Mouse (Mus musculus) MEL (cell line): ENCODE measurements around the gene Mterf1b. TPM values are rescaled to one million over a fixed set of nuclear protein-coding genes. Genes with fewer than 3 reads are reported as not detected.
"Not testable (repeated sequence)": the region's sequence is repeated elsewhere in the genome, so short reads cannot be mapped to it uniquely, and the experiment has no call there.

Experiments
- DNase-seq: peaks from one replicate; pipeline ENCODE4 v3.0.0; 2011; ENCODE audit warnings: low read depth, low spot score
- H3K27ac ChIP-seq: 2 replicates; pipeline ENCODE4 v1.5.1; 2012; ENCODE audit warnings: low read depth, mild to moderate bottlenecking, control low read depth, low read length, moderate library complexity; ENCODE audit not compliant: control insufficient read depth
- H3K27me3 ChIP-seq, 2 experiments: fragments of 150-350 bp in 1 of 2; sonication (generic) in 1 of 2; 2 replicates each; pipeline ENCODE4 v1.6.1; 2012; ENCODE audit warnings: low read length in 2 of 2, mild to moderate bottlenecking in 2 of 2, improper control_type of control experiment in 1 of 2, moderate library complexity in 1 of 2; ENCODE audit not compliant: insufficient read depth in 2 of 2, control insufficient read depth in 1 of 2
- H3K36me3 ChIP-seq, 2 experiments: 2 replicates each; pipeline ENCODE4 v1.6.1; 2012 to 2014; ENCODE audit warnings: low read length in 2 of 2, improper control_type of control experiment in 1 of 2, inconsistent platforms in 1 of 2, mild to moderate bottlenecking in 1 of 2; ENCODE audit not compliant: insufficient read depth in 2 of 2, control insufficient read depth in 1 of 2
- H3K4me1 ChIP-seq, 2 experiments: fragments of 150-350 bp in 1 of 2; sonication (generic) in 1 of 2; 2 replicates each; pipeline ENCODE4 v1.6.1; 2012; ENCODE audit warnings: low read length in 2 of 2, improper control_type of control experiment in 1 of 2, mild to moderate bottlenecking in 1 of 2; ENCODE audit not compliant: insufficient read depth in 2 of 2, control insufficient read depth in 1 of 2
- H3K4me3 ChIP-seq, 2 experiments: fragments of 150-350 bp in 1 of 2; sonication (generic) in 1 of 2; 2 replicates each; pipeline ENCODE4 v1.5.1; 2012; ENCODE audit warnings: low read depth in 2 of 2, low read length in 2 of 2, mild to moderate bottlenecking in 2 of 2, moderate library complexity in 2 of 2, control low read depth in 1 of 2, improper control_type of control experiment in 1 of 2; ENCODE audit not compliant: control insufficient read depth in 1 of 2, insufficient read depth in 1 of 2
- H3K79me2 ChIP-seq: 2 replicates; pipeline ENCODE4 v1.6.1; 2012; ENCODE audit warnings: mild to moderate bottlenecking, low read length, moderate library complexity; ENCODE audit not compliant: control insufficient read depth, poor library complexity, insufficient read depth
- H3K9ac ChIP-seq: 2 replicates; pipeline ENCODE4 v1.6.1; 2012; ENCODE audit warnings: low read depth, mild to moderate bottlenecking, control low read depth, low read length, moderate library complexity; ENCODE audit not compliant: control insufficient read depth, poor library complexity, severe bottlenecking
- H3K9me3 ChIP-seq: fragments of 150-350 bp; sonication (generic); replicated peaks from 2 replicates; pipeline ENCODE4 v1.6.1; 2012; ENCODE audit warnings: mild to moderate bottlenecking, low read length, improper control_type of control experiment, moderate library complexity; ENCODE audit not compliant: insufficient read depth
- CTCF ChIP-seq, 3 experiments: IDR thresholded peaks in 2 of 3; conservative IDR thresholded peaks in 1 of 3; 2 replicates each; pipeline ENCODE4 v1.5.1; 2011 to 2012; ENCODE audit warnings: low read length in 3 of 3, low read depth in 2 of 3, mild to moderate bottlenecking in 2 of 3, improper control_type of control experiment in 1 of 3, inconsistent platforms in 1 of 3, mixed read lengths in 1 of 3, moderate library complexity in 1 of 3; ENCODE audit not compliant: control insufficient read depth in 1 of 3, insufficient read depth in 1 of 3, poor library complexity in 1 of 3, severe bottlenecking in 1 of 3
- GABPA ChIP-seq: IDR thresholded peaks from 2 replicates; pipeline ENCODE4 v1.6.1; 2012; ENCODE audit warnings: low read depth, mild to moderate bottlenecking, inconsistent platforms, low read length, improper control_type of control experiment, moderate library complexity
- GATA1 ChIP-seq: IDR thresholded peaks from 2 replicates; pipeline ENCODE4 v1.6.1; 2011; ENCODE audit warnings: low read depth, low read length, improper control_type of control experiment
- JUND ChIP-seq: IDR thresholded peaks from 2 replicates; pipeline ENCODE4 v1.6.1; 2011; ENCODE audit warnings: low read depth, mild to moderate bottlenecking, improper control_type of control experiment, low read length
- MAX ChIP-seq: IDR thresholded peaks from 2 replicates; pipeline ENCODE4 v1.6.1; 2011; ENCODE audit warnings: low read length, improper control_type of control experiment
- RAD21 ChIP-seq: IDR thresholded peaks from 2 replicates; pipeline ENCODE4 v1.6.1; 2011; ENCODE audit warnings: mild to moderate bottlenecking, low read depth, low read length, improper control_type of control experiment
- polyA plus RNA-seq, 2 experiments: library from polyadenylated mRNA; stranded (reverse) in 1 of 2; unstranded in 1 of 2; fragments of >175 nt in 1 of 2; fragments of >200 nt in 1 of 2; gene quantifications; 2 replicates each; pipeline versions ENCODE4 v1.2.1 to v1.2.4; 2012; ENCODE audit warnings: low replicate concordance in 2 of 2, low read depth in 1 of 2; ENCODE audit not compliant: insufficient read length in 2 of 2, insufficient read depth in 1 of 2, missing spikeins in 1 of 2
- total RNA-seq: library from RNA; depleted of rRNA; stranded (reverse); fragments of 300-350 nt; gene quantifications from 2 replicates; pipeline ENCODE4 v1.2.3, GENCODE M21; 2012

Gene Mterf1b
- total and polyA plus RNA-seq, 3 experiments, result 0.92 to 2.0 TPM; not detected in 1

DNA sequence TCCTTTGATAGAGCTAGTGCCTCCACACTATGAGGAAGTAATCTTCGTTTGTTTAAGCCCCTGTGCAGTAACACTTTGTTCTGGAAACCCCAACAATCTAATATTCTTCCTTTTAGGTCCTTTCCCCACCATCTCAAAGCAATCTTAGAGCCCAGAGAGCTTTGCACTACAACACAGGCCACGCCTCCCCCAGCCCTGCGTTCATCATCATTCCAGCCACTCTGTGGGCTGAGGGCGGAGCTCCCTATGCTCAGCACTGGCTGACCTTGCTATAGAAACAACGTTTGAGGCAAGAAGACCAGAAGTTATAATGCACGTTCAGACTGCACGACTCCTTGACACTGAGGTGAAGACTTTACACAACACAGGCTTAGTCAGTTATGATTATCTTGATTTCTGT, 29.7 kb upstream of the Mterf1b start:
- Histone ChIP-seq H3K4me1 (no peaks in the 10 kb centered on the region), H3K36me3 (no peaks in the 10 kb centered on the region), H3K4me3 (no peak overlapping the region), H3K79me2 (no peaks in the 10 kb centered on the region), H3K27ac (no peak overlapping the region), H3K27me3 (no peaks in the 10 kb centered on the region), H3K9ac (no peak overlapping the region), H3K9me3 (no peaks in the 10 kb centered on the region)
- no peak for DNase-seq
- TF ChIP-seq CTCF (IDR thresholded peaks at IDR 0.05 in 2 of 3, conservative IDR thresholded peaks at IDR 0.05 in 1 of 3; ENCODE audit: control insufficient read depth in 1 of 3, insufficient read depth in 1 of 3, low read depth in 2 of 3, low read length in 3 of 3, poor library complexity in 1 of 3, severe bottlenecking in 1 of 3) (no peak), GATA1 (no peak), RAD21 (no peak), GABPA (no peak), MAX (no peak), JUND (no peak)

DNA sequence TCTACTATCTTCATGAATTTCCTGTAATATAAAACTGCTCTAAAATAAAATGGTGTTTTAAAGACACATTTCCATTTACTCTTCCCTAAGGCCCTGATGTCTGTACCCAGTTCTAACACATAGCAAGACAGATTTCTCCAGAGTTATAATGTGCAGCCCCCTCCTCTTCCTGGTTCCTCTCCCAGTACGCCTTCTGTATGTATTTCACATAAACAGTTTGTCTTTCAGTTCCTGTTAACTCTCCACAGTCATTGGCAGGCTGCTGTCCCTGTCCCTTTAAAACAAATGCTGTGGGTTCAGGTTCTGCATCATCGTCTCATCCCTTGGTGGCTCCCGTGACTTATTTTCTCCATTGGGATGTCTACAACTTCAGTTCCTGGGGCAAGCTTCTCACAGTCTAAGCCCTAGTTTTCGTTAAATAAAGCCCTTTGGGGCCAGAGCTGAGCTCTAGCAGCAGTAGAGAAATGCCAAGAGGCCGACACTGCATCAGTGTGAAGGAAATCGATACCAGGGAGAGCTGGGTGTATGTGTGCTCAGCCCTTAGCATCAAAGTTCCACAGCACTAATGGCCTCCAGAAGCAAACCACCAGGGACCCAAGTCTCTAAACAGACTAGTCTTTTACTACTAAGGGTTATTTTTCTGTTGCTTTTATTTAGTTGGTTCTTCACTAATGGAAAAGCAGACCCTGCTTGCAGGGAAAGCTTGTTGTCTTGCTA, 24.2 kb upstream of the Mterf1b start:
- not testable (repeated sequence) for H3K4me3 ChIP-seq, H3K36me3 ChIP-seq, H3K4me1 ChIP-seq, H3K9me3 ChIP-seq, H3K27ac ChIP-seq, DNase-seq, H3K9ac ChIP-seq, H3K27me3 ChIP-seq, H3K79me2 ChIP-seq

GRCm38 (mm10) chr5:4168530-4168926, 23.6 kb upstream of the Mterf1b start:
- not testable (repeated sequence) for H3K79me2 ChIP-seq, H3K9ac ChIP-seq, H3K36me3 ChIP-seq

GRCm38 (mm10) chr5:4176421-4176820, 15.7 kb upstream of the Mterf1b start:
- H3K27ac ChIP-seq, H3K79me2 ChIP-seq, H3K27me3 ChIP-seq, H3K9ac ChIP-seq, H3K36me3 ChIP-seq, H3K9me3 ChIP-seq, H3K4me3 ChIP-seq, DNase-seq, H3K4me1 ChIP-seq: not testable (repeated sequence)

More at GRCm38 (mm10) chr5:4168530-4168926, 23.6 kb upstream of the Mterf1b start:
- H3K9me3 ChIP-seq, H3K4me1 ChIP-seq, H3K27me3 ChIP-seq, DNase-seq, H3K27ac ChIP-seq, H3K4me3 ChIP-seq: not testable (repeated sequence)
